ENCODE assay signal across 13 mouse cellular contexts in genomic region chr5:139702236-139702635, GRCm38 (mm10). TPM values are rescaled to one million over a fixed set of nuclear protein-coding genes. Genes with fewer than 3 reads are reported as not detected.
DNase-seq lines count a peak whose midpoint lies in the region; ATAC-seq and TF ChIP-seq lines count a peak whose summit lies in the region.
"Had no signal": no experiment of that assay in that cellular context is flagged by ENCODE, and none has a peak within 500 bp of the region (broad histone marks: within the 10 kb centered on the region; RNA-seq: fewer than 3 reads in every experiment).

No protein-coding gene starts in this region.

- H3K27me3 ChIP-seq in heart, postnatal 0 days (ENCODE audit: control insufficient read depth, insufficient read depth, low read length): no peaks in the 10 kb centered on the region
- no peaks in the 10 kb centered on the region for H3K27me3 ChIP-seq in MEL (ENCODE audit: control insufficient read depth in 1 of 2, insufficient read depth in 2 of 2, low read length in 2 of 2)
- no peaks in the 10 kb centered on the region for H3K27me3 ChIP-seq in liver, embryonic 14.5 days (ENCODE audit: control insufficient read depth, insufficient read depth, low read length)
- H3K27me3 ChIP-seq: embryonic facial prominence, embryonic 12.5 days had no signal

- H3K9ac ChIP-seq in heart, postnatal 0 days (replicated peaks; ENCODE audit: low read depth, low read length): no peak overlapping the region
- H3K9ac ChIP-seq in MEL (ENCODE audit: control insufficient read depth, low read depth, low read length, poor library complexity, severe bottlenecking): peak overlapping the region; percentile 53
- no peak overlapping the region for H3K9ac ChIP-seq in liver, embryonic 14.5 days (replicated peaks)
- H3K9ac ChIP-seq: embryonic facial prominence, embryonic 12.5 days had no signal

- H3K36me3 ChIP-seq in heart, postnatal 0 days (replicated peaks; ENCODE audit: control insufficient read depth, insufficient read depth, low read length): no peaks in the 10 kb centered on the region; the same call in 1 of the 2 replicates
- H3K36me3 ChIP-seq in MEL (ENCODE audit: control insufficient read depth in 1 of 2, insufficient read depth in 2 of 2, low read length in 2 of 2): peaks cover 0 to 8% of the 10 kb centered on the region in 2 experiments; a peak in 2 of 4 replicates
- H3K36me3 ChIP-seq in liver, embryonic 14.5 days (replicated peaks; ENCODE audit: control insufficient read depth, insufficient read depth, low read depth): peaks cover 12% of the 10 kb centered on the region

- DNase-seq in heart, postnatal 0 days (ENCODE audit: low spot score): peak; percentile 36
- no peak for DNase-seq in heart, adult 9 months (ENCODE audit: low spot score in 2 of 2)
- DNase-seq in 416B (ENCODE audit: low read depth) (peak; percentile 88), MEL (ENCODE audit: low read depth, low spot score) (peak; percentile 88)
- DNase-seq in liver, embryonic 14.5 days (ENCODE audit: low read depth in 3 of 3, low spot score in 3 of 3): no peak
- no peak for DNase-seq in layer of hippocampus, adult 2 months (ENCODE audit: low spot score in 2 of 2)
- no peak for DNase-seq in frontal cortex, postnatal 10 days (ENCODE audit: low spot score in 2 of 2)
- DNase-seq in cerebellum, adult 9-10 months: no peak
- DNase-seq: gastrocnemius, adult 2 months; right cerebral cortex, postnatal 4 days had no signal

- TF ChIP-seq CTCF in heart, postnatal 0 days (IDR thresholded peaks at IDR 0.05; ENCODE audit: low read depth): no peak
- TF ChIP-seq CTCF in MEL (IDR thresholded peaks at IDR 0.05 in 2 of 3, conservative IDR thresholded peaks at IDR 0.05 in 1 of 3; ENCODE audit: control insufficient read depth in 1 of 3, insufficient read depth in 1 of 3, low read depth in 2 of 3, low read length in 3 of 3, poor library complexity in 1 of 3, severe bottlenecking in 1 of 3): no peak
- no peak for TF ChIP-seq CTCF in liver, embryonic 14.5 days (IDR thresholded peaks at IDR 0.05; ENCODE audit: low read depth)
- no peak for TF ChIP-seq CTCF in layer of hippocampus, adult 2 months (conservative IDR thresholded peaks at IDR 0.05)

- no peak for TF ChIP-seq RAD21 in MEL (IDR thresholded peaks at IDR 0.05; ENCODE audit: low read depth, low read length)

- H3K27ac ChIP-seq in heart, postnatal 0 days (ENCODE audit: low read depth): no peak overlapping the region
- peak overlapping the region; percentile 66 for H3K27ac ChIP-seq in MEL (ENCODE audit: control insufficient read depth, low read depth, low read length)
- no peak overlapping the region for H3K27ac ChIP-seq in liver, embryonic 14.5 days
- H3K27ac ChIP-seq in layer of hippocampus, adult 2 months: no peak overlapping the region
- H3K27ac ChIP-seq: embryonic facial prominence, embryonic 12.5 days; gastrocnemius, adult 2 months had no signal

- H3K4me1 ChIP-seq in heart, postnatal 0 days (ENCODE audit: control insufficient read depth, insufficient read depth): no peaks in the 10 kb centered on the region
- peaks cover 4 to 21% of the 10 kb centered on the region in 2 experiments; a peak in 3 of 4 replicates for H3K4me1 ChIP-seq in MEL (ENCODE audit: control insufficient read depth in 1 of 2, insufficient read depth in 2 of 2, low read length in 2 of 2)
- 0 out of 4 replicates have a peak, but pooled peaks cover 0 to 4% of the 10 kb centered on the region in 2 experiments for H3K4me1 ChIP-seq in liver, embryonic 14.5 days (replicated peaks; ENCODE audit: control insufficient read depth in 2 of 2, insufficient read depth in 2 of 2, low read length in 1 of 2)
- H3K4me1 ChIP-seq: embryonic facial prominence, embryonic 12.5 days had no signal

- peak; percentile 25 to 55; a peak in 1 of 4 replicates for TF ChIP-seq POLR2A in MEL (IDR thresholded peaks at IDR 0.05; ENCODE audit: control insufficient read depth in 1 of 2, insufficient read depth in 1 of 2, low read depth in 1 of 2, low read length in 2 of 2, poor library complexity in 1 of 2)

- TF ChIP-seq EP300 in heart, postnatal 0 days (IDR thresholded peaks at IDR 0.05; ENCODE audit: low read depth): no peak
- peak; percentile 64 to 83 for TF ChIP-seq EP300 in MEL (IDR thresholded peaks at IDR 0.05; ENCODE audit: low read depth in 1 of 2, low read length in 2 of 2)
- TF ChIP-seq EP300 in liver, embryonic 14.5 days (IDR thresholded peaks at IDR 0.05; ENCODE audit: low read depth): no peak

- 0 out of 2 replicates have a peak, but pooled peaks cover 4% of the 10 kb centered on the region for H3K9me3 ChIP-seq in heart, postnatal 0 days (replicated peaks; ENCODE audit: control insufficient read depth, low read length)
- no peaks in the 10 kb centered on the region for H3K9me3 ChIP-seq in MEL (replicated peaks; ENCODE audit: insufficient read depth, low read length)
- no peaks in the 10 kb centered on the region for H3K9me3 ChIP-seq in liver, embryonic 14.5 days (ENCODE audit: control insufficient read depth, low read length)
- H3K9me3 ChIP-seq: embryonic facial prominence, embryonic 12.5 days had no signal

- WGBS in heart, postnatal 0 days: 15% methylated on average over 10 of the region's 10 CpGs
- 10% methylated on average over 10 of the region's 10 CpGs for WGBS in liver, embryonic 14.5 days (ENCODE audit: insufficient replicate concordance)

- peak; percentile 65 for ATAC-seq in heart, postnatal 0 days (ENCODE audit: insufficient read depth, low read depth)
- ATAC-seq in liver, embryonic 14.5 days (ENCODE audit: insufficient read depth): peak; percentile 70
- ATAC-seq: hindbrain, embryonic 16.5 days had no signal

- no peak overlapping the region for H3K4me3 ChIP-seq in heart, postnatal 0 days (ENCODE audit: low read depth, low read length)
- peak overlapping the region; percentile 23 to 35 for H3K4me3 ChIP-seq in MEL (ENCODE audit: control insufficient read depth in 1 of 2, insufficient read depth in 1 of 2, low read depth in 2 of 2, low read length in 2 of 2)
- H3K4me3 ChIP-seq in liver, embryonic 14.5 days (ENCODE audit: insufficient read depth in 1 of 2, low read depth in 2 of 2, low read length in 2 of 2): no peak overlapping the region
- no peak overlapping the region for H3K4me3 ChIP-seq in layer of hippocampus, adult 2 months
- H3K4me3 ChIP-seq: embryonic facial prominence, embryonic 12.5 days; gastrocnemius, adult 2 months; myocyte had no signal

- no peak overlapping the region for H3K4me2 ChIP-seq in heart, postnatal 0 days (ENCODE audit: low read depth, low read length)
- H3K4me2 ChIP-seq in liver, embryonic 14.5 days (ENCODE audit: low read depth): no peak overlapping the region
- H3K4me2 ChIP-seq: embryonic facial prominence, embryonic 12.5 days had no signal

- H3K79me2 ChIP-seq in MEL (ENCODE audit: control insufficient read depth, insufficient read depth, low read length, poor library complexity): no peaks in the 10 kb centered on the region

TF ChIP-seq in MEL, 35 proteins besides CTCF, POLR2A, EP300 and RAD21 (continues in another document):
- TF ChIP-seq BHLHE40 (IDR thresholded peaks at IDR 0.05; ENCODE audit: borderline replicate concordance, low read depth, low read length) (peak; percentile 97), RCOR1 (IDR thresholded peaks at IDR 0.05; ENCODE audit: low read depth, low read length) (peak; percentile 49; the same call in 1 of the 2 replicates), CHD1 (IDR thresholded peaks at IDR 0.05; ENCODE audit: low read depth, low read length) (no peak), ELF1 (IDR thresholded peaks at IDR 0.05; ENCODE audit: low read depth, low read length) (peak; percentile 78), TCF12 (IDR thresholded peaks at IDR 0.05; ENCODE audit: low read depth, low read length) (peak; percentile 72), E2F4 (IDR thresholded peaks at IDR 0.05; ENCODE audit: borderline replicate concordance, low read depth, low read length) (no peak), POLR2AphosphoS5 (IDR thresholded peaks at IDR 0.05; ENCODE audit: borderline replicate concordance, low read depth, low read length) (no peak), MAZ (IDR thresholded peaks at IDR 0.05; ENCODE audit: low read depth, low read length) (no peak; the same call in 1 of the 2 replicates), ZC3H11A (IDR thresholded peaks at IDR 0.05; ENCODE audit: low read depth, low read length) (no peak), KAT2A (conservative IDR thresholded peaks at IDR 0.05; ENCODE audit: low read depth, low read length) (no peak), GATA1 (IDR thresholded peaks at IDR 0.05; ENCODE audit: low read depth, low read length) (peak; percentile 79), MXI1 (IDR thresholded peaks at IDR 0.05; ENCODE audit: low read depth, low read length) (peak; percentile 91), ZMIZ1 (IDR thresholded peaks at IDR 0.05; ENCODE audit: low read depth, low read length) (0 out of 2 replicates have a peak, but pooled peaks have one; percentile 2), UBTF (IDR thresholded peaks at IDR 0.05; ENCODE audit: borderline replicate concordance, insufficient read depth, low read depth, low read length) (no peak), NRF1 (IDR thresholded peaks at IDR 0.05; ENCODE audit: insufficient read depth, low read depth, low read length, poor library complexity, severe bottlenecking) (no peak), ZNF384 (IDR thresholded peaks at IDR 0.05; ENCODE audit: low read depth, low read length) (no peak), GABPA (IDR thresholded peaks at IDR 0.05; ENCODE audit: low read depth, low read length) (no peak), HCFC1 (IDR thresholded peaks at IDR 0.05; ENCODE audit: low read depth, low read length) (peak; percentile 66), SIN3A (IDR thresholded peaks at IDR 0.05; ENCODE audit: low read length) (peak; percentile 75), MYB (IDR thresholded peaks at IDR 0.05; ENCODE audit: low read depth, low read length) (no peak), NELFE (IDR thresholded peaks at IDR 0.05; ENCODE audit: low read depth, low read length) (peak; percentile 54), TBP (IDR thresholded peaks at IDR 0.05; ENCODE audit: low read depth, low read length) (peak; percentile 60), TAL1 (IDR thresholded peaks at IDR 0.05; ENCODE audit: low read length) (no peak), ETS1 (IDR thresholded peaks at IDR 0.05; ENCODE audit: low read depth, low read length) (peak; percentile 90), ZKSCAN1 (IDR thresholded peaks at IDR 0.05; ENCODE audit: low read depth, low read length) (no peak)

RNA-seq across cellular contexts. Expression of gene Micall2, which starts 33.9 kb away (rescaled TPM):
- total RNA-seq in heart, postnatal 0 days (2014; rRNA removed; ENCODE audit: low replicate concordance): 0.85 and 1.3 TPM in 2 replicates
- polyA plus RNA-seq in heart, postnatal 0 days (2015; fragmentation: Nextera tagmentation; extraction: Ambion mirVana): 1.1 and 1.2 TPM in 2 replicates
- total RNA-seq in MEL (2012; rRNA removed): 3.3 and 5.4 TPM in 2 replicates
- polyA plus RNA-seq in MEL (2012; ENCODE audit: insufficient read depth in 1 of 2, insufficient read length in 2 of 2, low read depth in 1 of 2, low replicate concordance in 2 of 2, missing spikeins in 1 of 2): 10 to 100 TPM in 1 of 2 experiments, not detected in 1; 17.6 TPM
- polyA plus RNA-seq in liver, embryonic 14.5 days (2012; rRNA removed): 8.3 and 8.4 TPM in 2 replicates
- 10.3 and 14.4 TPM in 2 replicates for polyA plus RNA-seq in liver, embryonic 14.5 days (2014; fragmentation: Nextera tagmentation; extraction: Ambion mirVana)
- total RNA-seq in layer of hippocampus, adult 2 months (2021): 1 to 10 TPM; 1.4 to 1.6 TPM

Comparison
In these comparisons a context has a peak if more than half of its experiments do, and no peak if none do; other contexts are left out.
1. DNase-seq: peak in heart, postnatal 0 days (single experiment), 416B (single experiment) and MEL (single experiment); none in heart, adult 9 months (0 of 2), liver, embryonic 14.5 days (0 of 3), layer of hippocampus, adult 2 months (0 of 2), frontal cortex, postnatal 10 days (0 of 2) and cerebellum, adult 9-10 months (single experiment).
2. H3K4me3 ChIP-seq: peak in MEL (2 of 2); none in heart, postnatal 0 days (single experiment), liver, embryonic 14.5 days (0 of 2) and layer of hippocampus, adult 2 months (single experiment).